Mouse (Mus musculus) forebrain, postnatal 0 days (tissue): ENCODE results near the gene Baiap2l1. TPM values are rescaled to one million over a fixed set of nuclear protein-coding genes. Genes with fewer than 3 reads are reported as not detected.

ENCODE experiments used
- ATAC-seq: fragments of 200-750 bp; cut with Nextera tagmentation; 2 replicates; pipeline ENCODE4 v1.8.0; 2017; ENCODE audit warnings: mild to moderate bottlenecking, moderate library complexity
- DNase-seq: peaks from one replicate; pipeline ENCODE4 v3.0.0-alpha.2; 2015
- H3K27ac ChIP-seq: fragments of 300-500 bp; sonication (generic); 2 replicates; pipeline ENCODE4 v1.5.1; 2014; ENCODE audit warnings: low read depth, mild to moderate bottlenecking, antibody characterized with exemption, low read length, moderate library complexity, mixed read lengths
- H3K27me3 ChIP-seq: fragments of 300-500 bp; sonication (generic); 2 replicates; pipeline ENCODE4 v1.6.1; 2014; ENCODE audit warnings: mild to moderate bottlenecking, low read length, mixed read lengths; ENCODE audit not compliant: insufficient read depth
- H3K36me3 ChIP-seq: fragments of 300-500 bp; sonication (generic); 2 replicates; pipeline ENCODE4 v1.6.1; 2014; ENCODE audit warnings: mild to moderate bottlenecking, moderate library complexity; ENCODE audit not compliant: insufficient read depth
- H3K4me1 ChIP-seq: fragments of 300-500 bp; sonication (generic); 2 replicates; pipeline ENCODE4 v1.6.1; 2014; ENCODE audit warnings: antibody characterized with exemption; ENCODE audit not compliant: insufficient read depth
- H3K4me2 ChIP-seq: fragments of 300-500 bp; sonication (generic); 2 replicates; pipeline ENCODE4 v1.6.1; 2014; ENCODE audit warnings: low read depth, mild to moderate bottlenecking, moderate library complexity
- H3K4me3 ChIP-seq: fragments of 300-500 bp; sonication (generic); 2 replicates; pipeline ENCODE4 v1.5.1; 2014; ENCODE audit warnings: low read depth, low read length, mixed read lengths
- H3K9ac ChIP-seq: fragments of 300-500 bp; sonication (generic); 2 replicates; pipeline ENCODE4 v1.6.1; 2014; ENCODE audit warnings: mild to moderate bottlenecking
- H3K9me3 ChIP-seq: fragments of 300-500 bp; sonication (generic); 2 replicates; pipeline ENCODE4 v1.6.1; 2016; ENCODE audit warnings: low read length
- CTCF ChIP-seq: sonication (generic); IDR thresholded peaks from 2 replicates; pipeline ENCODE4 v1.5.1; 2016; ENCODE audit warnings: antibody characterized with exemption, control low read depth, low read depth
- WGBS: fragments of 180-500 bp; shearing (Covaris S2); extraction: QIAGEN DNeasy Blood & Tissue Kit; methylation state at CpG from one replicate; pipeline ENCODE4 v1.1.7; 2014; 5-methylcytosine and 5-hydroxymethylcytosine counted together
- polyA plus RNA-seq: library from polyadenylated mRNA; unstranded; fragments of >200 nt; fragmentation: Nextera tagmentation; extraction: Ambion mirVana; gene quantifications from 2 replicates; pipeline ENCODE4 v1.2.1, GENCODE M21; 2015
- total RNA-seq: library from RNA; depleted of rRNA; stranded (reverse); fragments of >200 nt; gene quantifications from 2 replicates; pipeline ENCODE4 v1.2.3, GENCODE M21; 2014

The Baiap2l1 gene
- total and polyA plus RNA-seq, 2 experiments from 2014 or later, result 0.10 to 0.93 TPM

- Histone ChIP-seq H3K4me2 (no peak overlapping the region), H3K27me3 (no peaks in the 10 kb centered on the region), H3K9me3 (no peaks in the 10 kb centered on the region), H3K4me1 (no peaks in the 10 kb centered on the region), H3K9ac (no peak overlapping the region), H3K27ac (no peak overlapping the region), H3K4me3 (no peak overlapping the region), H3K36me3 (no peaks in the 10 kb centered on the region)
- ATAC-seq, result no peak
- 82% methylated on average over 10 of the region's 10 CpGs for WGBS
- no peak for DNase-seq
- TF ChIP-seq CTCF, result no peak
These were observed 110.6 kb downstream of the Baiap2l1 start for GRCm38 (mm10) chr5:144247307-144247706.

GRCm38 (mm10) chr5:144246669-144247068 is 111.2 kb downstream of the Baiap2l1 start:
- H3K4me2 ChIP-seq, result no peak overlapping the region
- no peak overlapping the region for H3K9ac ChIP-seq
- H3K27ac ChIP-seq, result no peak overlapping the region
- TF ChIP-seq CTCF, result no peak
- H3K36me3 ChIP-seq, result no peaks in the 10 kb centered on the region
- H3K4me1 ChIP-seq, result no peaks in the 10 kb centered on the region
- 88% methylated on average over 7 of the region's 7 CpGs for WGBS
- no peaks in the 10 kb centered on the region for H3K9me3 ChIP-seq
- ATAC-seq (no peak), DNase-seq (no peak)
- no peaks in the 10 kb centered on the region for H3K27me3 ChIP-seq
- no peak overlapping the region for H3K4me3 ChIP-seq

GRCm38 (mm10) chr5:144245592-144245991 is 112.3 kb downstream of the Baiap2l1 start:
- Histone ChIP-seq H3K4me3 (no peak overlapping the region), H3K4me1 (no peaks in the 10 kb centered on the region), H3K27ac (no peak overlapping the region), H3K9me3 (no peaks in the 10 kb centered on the region), H3K9ac (no peak overlapping the region), H3K27me3 (no peaks in the 10 kb centered on the region), H3K36me3 (no peaks in the 10 kb centered on the region), H3K4me2 (no peak overlapping the region)
- ATAC-seq (no peak), DNase-seq (no peak)
- WGBS, result 76% methylated on average over 2 of the region's 2 CpGs
- TF ChIP-seq CTCF, result no peak

GRCm38 (mm10) chr5:144243901-144244487 is 113.9 kb downstream of the Baiap2l1 start, which contains the start of gene Bri3:
Gene Bri3, plus strand, starts transcription at chr5:144244437.
- H3K27ac ChIP-seq, result no peak within 1 kb of the TSS
- no peaks in the 10 kb centered on the region for H3K36me3 ChIP-seq
- no peak within 1 kb of the TSS for H3K4me3 ChIP-seq
- no peak within 1 kb of the TSS for H3K9ac ChIP-seq
- no peaks in the 10 kb centered on the region for H3K27me3 ChIP-seq
- TF ChIP-seq CTCF, result no peak
- no peaks in the 10 kb centered on the region for H3K4me1 ChIP-seq
- WGBS, result 91% methylated on average over 7 of the region's 7 CpGs
- no peaks in the 10 kb centered on the region for H3K9me3 ChIP-seq
- H3K4me2 ChIP-seq, result no peak within 1 kb of the TSS
- ATAC-seq, result no peak
- no peak for DNase-seq

GRCm38 (mm10) chr5:144238969-144239368 is 118.9 kb downstream of the Baiap2l1 start:
- 78% methylated on average over 1 of the region's 1 CpGs for WGBS

GRCm38 (mm10) chr5:144234714-144235113 is 123.2 kb downstream of the Baiap2l1 start:
- H3K36me3 ChIP-seq, result no peaks in the 10 kb centered on the region
- no peak for ATAC-seq
- no peak overlapping the region for H3K4me3 ChIP-seq
- no peak for TF ChIP-seq CTCF
- H3K9me3 ChIP-seq, result no peaks in the 10 kb centered on the region
- no peaks in the 10 kb centered on the region for H3K27me3 ChIP-seq
- no peak overlapping the region for H3K9ac ChIP-seq
- H3K4me2 ChIP-seq, result no peak overlapping the region
- no peaks in the 10 kb centered on the region for H3K4me1 ChIP-seq
- 60% methylated on average over 7 of the region's 7 CpGs for WGBS
- no peak for DNase-seq
- no peak overlapping the region for H3K27ac ChIP-seq

More at GRCm38 (mm10) chr5:144238969-144239368, 118.9 kb downstream of the Baiap2l1 start:
- H3K4me1 ChIP-seq, result no peaks in the 10 kb centered on the region
- no peak overlapping the region for H3K4me2 ChIP-seq
- H3K27ac ChIP-seq, result no peak overlapping the region
- H3K4me3 ChIP-seq, result no peak overlapping the region
- no peak overlapping the region for H3K9ac ChIP-seq
- H3K36me3 ChIP-seq, result no peaks in the 10 kb centered on the region
- ATAC-seq, result no peak
- no peak for DNase-seq
- TF ChIP-seq CTCF, result no peak
- H3K27me3 ChIP-seq, result no peaks in the 10 kb centered on the region
- H3K9me3 ChIP-seq, result no peaks in the 10 kb centered on the region

- DNase-seq, result no peak
- TF ChIP-seq CTCF, result no peak
- no peaks in the 10 kb centered on the region for H3K9me3 ChIP-seq
- no peak overlapping the region for H3K4me2 ChIP-seq
- H3K36me3 ChIP-seq, result no peaks in the 10 kb centered on the region
- no peak overlapping the region for H3K27ac ChIP-seq
- WGBS, result 74% methylated on average over 6 of the region's 6 CpGs
- H3K9ac ChIP-seq, result no peak overlapping the region
- H3K4me3 ChIP-seq, result no peak overlapping the region
- no peak for ATAC-seq
- no peaks in the 10 kb centered on the region for H3K4me1 ChIP-seq
- no peaks in the 10 kb centered on the region for H3K27me3 ChIP-seq
These were observed 123.7 kb downstream of the Baiap2l1 start for GRCm38 (mm10) chr5:144234222-144234621.
